Mouse (Mus musculus): ENCODE data around the gene Mrps11.

Mrps11 gene

GRCm38 (mm10) chr7:78793895-78794570 is 11.1 kb downstream of the Mrps11 start:
- no peak for DNase-seq (ENCODE audit: low read depth, low spot score)

GRCm38 (mm10) chr7:78794571-78795092 is 11.7 kb downstream of the Mrps11 start:
- DNase-seq (ENCODE audit: low read depth, low spot score), result no peak

- peak; percentile 84 for DNase-seq (ENCODE audit: low read depth, low spot score)
These were observed 13.7 kb downstream of the Mrps11 start for GRCm38 (mm10) chr7:78796624-78797023.

- DNase-seq (ENCODE audit: low read depth, low spot score), result peak; percentile 89
These were observed 15.0 kb downstream of the Mrps11 start for GRCm38 (mm10) chr7:78797843-78798455.

- DNase-seq (ENCODE audit: low read depth, low spot score), result no peak
These were observed 17.0 kb downstream of the Mrps11 start for GRCm38 (mm10) chr7:78799730-78800496.

- no peak for DNase-seq (ENCODE audit: low read depth, low spot score)
These were observed 20.9 kb downstream of the Mrps11 start for GRCm38 (mm10) chr7:78803841-78804240.

- no peak for DNase-seq (ENCODE audit: low read depth, low spot score)
These were observed 24.3 kb downstream of the Mrps11 start for GRCm38 (mm10) chr7:78807192-78807591.

GRCm38 (mm10) chr7:78813791-78814190 is 30.9 kb downstream of the Mrps11 start:
- peak; percentile 58 for DNase-seq (ENCODE audit: low read depth, low spot score)

GRCm38 (mm10) chr7:78814766-78815165 is 31.8 kb downstream of the Mrps11 start:
- DNase-seq (ENCODE audit: low read depth, low spot score), result peak; percentile 8

- DNase-seq (ENCODE audit: low read depth, low spot score), result no peak
These were observed 35.4 kb downstream of the Mrps11 start for GRCm38 (mm10) chr7:78818336-78818735.

- peak; percentile 41 for DNase-seq (ENCODE audit: low read depth, low spot score)
These were observed 43.9 kb downstream of the Mrps11 start for GRCm38 (mm10) chr7:78826682-78827385.

- no peak for DNase-seq (ENCODE audit: low read depth, low spot score)
These were observed 44.9 kb downstream of the Mrps11 start for GRCm38 (mm10) chr7:78827749-78828362.

GRCm38 (mm10) chr7:78835656-78836055 is 52.7 kb downstream of the Mrps11 start:
- DNase-seq (ENCODE audit: low read depth, low spot score), result peak; percentile 14

- DNase-seq (ENCODE audit: low read depth, low spot score), result no peak
These were observed 54.3 kb downstream of the Mrps11 start for GRCm38 (mm10) chr7:78837250-78837649.

GRCm38 (mm10) chr7:78841601-78842000 is 58.7 kb downstream of the Mrps11 start:
- DNase-seq (ENCODE audit: low read depth, low spot score), result no peak
